Mouse (Mus musculus) thymus, adult 2 months (tissue): Measurements from ENCODE around the gene Palm.

Experiments used
- CTCF ChIP-seq: fragments of 200-500 bp; IDR thresholded peaks from 2 replicates; pipeline ENCODE4 v1.5.1; 2012; ENCODE audit warnings: mild to moderate bottlenecking, control low read depth, low read length, moderate library complexity, borderline replicate concordance; ENCODE audit not compliant: control insufficient read depth, poor library complexity, insufficient read depth; ENCODE audit errors: extremely low read depth
- POLR2A ChIP-seq: fragments of 200-500 bp; IDR thresholded peaks from 2 replicates; pipeline ENCODE4 v1.6.1; 2012; ENCODE audit warnings: mild to moderate bottlenecking, low read length, control low read depth, moderate library complexity; ENCODE audit not compliant: control insufficient read depth, poor library complexity, insufficient read depth; ENCODE audit errors: extremely low read depth

DNA sequence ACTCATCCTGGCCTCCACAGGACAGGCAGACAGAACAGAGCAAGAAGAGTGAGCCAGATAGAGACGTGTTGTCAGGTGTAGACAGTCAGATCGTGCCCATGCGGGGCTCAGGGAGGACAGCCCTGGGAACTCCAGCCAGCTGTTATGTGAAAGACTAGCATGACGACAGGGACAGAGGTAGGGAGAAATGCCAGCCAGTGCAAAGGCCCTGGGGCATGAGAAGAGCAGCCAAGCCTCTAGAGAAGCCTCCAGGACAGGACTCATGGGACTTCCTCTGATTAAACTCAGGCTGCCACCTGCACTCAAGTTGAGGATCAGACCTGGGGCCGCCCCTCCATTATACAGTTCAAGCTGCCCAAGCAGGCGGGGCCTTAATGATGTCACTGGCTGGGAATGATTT, 44.9 kb upstream of the Palm start:
- TF ChIP-seq POLR2A (no peak), CTCF (no peak)
